Mouse (Mus musculus): Measurements from ENCODE around the gene Tsga10. TPM values are rescaled to one million over a fixed set of nuclear protein-coding genes. Genes with fewer than 3 reads are reported as not detected.
A peak's percentile ranks its signal among the peaks of the same experiment; 100 is the strongest.

Tsga10 gene
- polyA plus RNA-seq, 1 experiment from 2014 or later, result 16.7 TPM

DNA sequence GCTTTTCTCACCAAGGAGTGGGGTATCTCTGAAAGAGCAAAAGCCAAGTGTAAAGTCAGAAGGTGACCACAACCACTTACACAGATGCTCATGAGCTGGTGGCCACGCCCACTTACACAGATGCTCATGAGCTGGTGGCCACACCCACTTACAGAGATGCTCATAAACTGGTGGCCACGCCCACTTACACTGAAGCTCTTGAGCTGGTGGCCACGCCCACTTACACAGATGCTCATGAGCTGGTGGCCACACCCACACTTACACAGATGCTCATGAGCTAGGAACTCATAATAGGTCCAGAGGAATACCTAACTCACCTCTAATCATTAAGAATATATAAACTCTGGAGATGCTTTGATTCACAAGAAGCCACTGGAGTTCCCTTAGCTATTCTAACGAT lies 18.2 kb upstream of the Tsga10 start:
- DNase-seq (ENCODE audit: low spot score) (no peak), ATAC-seq (ENCODE audit: insufficient read depth, low FRiP score, low TSS enrichment) (no peak)
- Histone ChIP-seq H3K4me2 (ENCODE audit: low read depth) (no peak overlapping the region), H3K4me3 (ENCODE audit: low read depth, low read length) (no peak overlapping the region), H3K27ac (ENCODE audit: low read depth, low read length) (no peak overlapping the region), H3K27me3 (ENCODE audit: control insufficient read depth, insufficient read depth, low read length) (no peaks in the 10 kb centered on the region), H3K9ac (ENCODE audit: low read length) (no peak overlapping the region), H3K9me3 (ENCODE audit: control insufficient read depth, low read length) (no peaks in the 10 kb centered on the region), H3K36me3 (ENCODE audit: control insufficient read depth, insufficient read depth, low read length) (peaks cover 3% of the 10 kb centered on the region; the same call in 1 of the 2 replicates), H3K4me1 (ENCODE audit: control insufficient read depth, insufficient read depth, low read length) (no peaks in the 10 kb centered on the region)
- WGBS, result 79% methylated on average over 4 of the region's 4 CpGs

DNA sequence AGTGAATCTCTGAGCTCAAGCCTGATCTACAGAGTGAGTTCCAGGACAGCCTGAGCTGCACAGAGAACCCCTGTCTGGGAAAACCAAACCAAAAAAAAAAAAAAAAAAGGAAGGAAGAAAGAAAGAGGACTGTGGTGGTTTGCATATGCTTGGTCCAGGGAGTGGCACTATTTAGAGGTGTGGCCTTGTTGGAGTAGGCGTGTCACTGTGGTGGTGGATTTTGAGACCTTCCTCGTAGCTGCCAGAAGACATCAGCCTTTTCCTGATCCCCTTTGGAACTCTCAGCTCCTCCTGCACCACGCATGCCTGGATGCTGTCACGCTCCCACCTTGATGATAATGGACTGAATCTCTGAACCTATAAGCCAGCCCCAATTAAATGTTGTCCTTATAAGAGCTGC lies 17.2 kb upstream of the Tsga10 start:
- Histone ChIP-seq H3K4me3 (ENCODE audit: low read depth, low read length) (no peak overlapping the region), H3K36me3 (ENCODE audit: control insufficient read depth, insufficient read depth, low read length) (peaks cover 3% of the 10 kb centered on the region; the same call in 1 of the 2 replicates), H3K4me2 (ENCODE audit: low read depth) (no peak overlapping the region), H3K4me1 (ENCODE audit: control insufficient read depth, insufficient read depth, low read length) (no peaks in the 10 kb centered on the region), H3K27ac (ENCODE audit: low read depth, low read length) (no peak overlapping the region), H3K9me3 (ENCODE audit: control insufficient read depth, low read length) (no peaks in the 10 kb centered on the region), H3K9ac (ENCODE audit: low read length) (no peak overlapping the region), H3K27me3 (ENCODE audit: control insufficient read depth, insufficient read depth, low read length) (no peaks in the 10 kb centered on the region)
- no peak for ATAC-seq (ENCODE audit: insufficient read depth, low FRiP score, low TSS enrichment)
- WGBS, result 93% methylated on average over 4 of the region's 4 CpGs
- no peak for DNase-seq (ENCODE audit: low spot score)

DNA sequence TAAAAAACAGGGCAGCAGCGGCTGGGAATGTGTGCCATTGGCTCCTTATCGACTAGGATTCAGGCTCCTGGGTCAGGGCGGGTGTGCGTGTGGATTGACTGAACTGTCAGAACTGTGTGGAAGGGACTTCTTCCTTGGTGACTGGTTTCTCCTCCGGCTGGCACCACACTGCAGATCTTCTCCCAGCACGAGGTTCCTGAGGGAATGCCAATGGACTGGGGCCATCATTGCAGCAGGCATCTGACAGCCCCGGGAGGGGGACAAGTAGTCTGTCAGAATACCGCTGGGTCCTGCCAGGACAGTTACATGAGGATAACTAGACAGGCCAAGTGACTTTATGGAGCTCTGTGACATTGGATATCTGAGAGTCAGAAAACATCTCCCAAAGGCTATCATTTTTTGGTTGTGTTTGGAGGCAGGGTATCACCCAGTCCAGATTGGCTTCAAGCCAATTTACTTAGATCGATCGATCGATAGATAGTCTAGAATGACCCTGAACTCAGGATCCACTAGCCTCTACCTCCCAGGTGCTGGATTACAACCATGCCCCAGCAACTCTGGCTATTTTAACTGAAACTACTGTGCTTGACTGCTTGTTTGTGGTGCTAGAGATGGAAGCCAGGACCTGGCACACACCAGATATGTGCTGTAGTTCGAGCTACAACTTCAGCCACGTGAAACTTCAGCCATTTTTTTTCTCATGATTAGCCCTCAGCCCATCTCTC lies 11.7 kb upstream of the Tsga10 start:
- Histone ChIP-seq H3K4me2 (ENCODE audit: low read depth) (no peak overlapping the region), H3K4me1 (ENCODE audit: control insufficient read depth, insufficient read depth, low read length) (no peaks in the 10 kb centered on the region), H3K36me3 (ENCODE audit: control insufficient read depth, insufficient read depth, low read length) (peaks cover 2% of the 10 kb centered on the region), H3K4me3 (ENCODE audit: low read depth, low read length) (no peak overlapping the region), H3K27ac (ENCODE audit: low read depth, low read length) (no peak overlapping the region), H3K27me3 (ENCODE audit: control insufficient read depth, insufficient read depth, low read length) (no peaks in the 10 kb centered on the region), H3K9me3 (ENCODE audit: control insufficient read depth, low read length) (no peaks in the 10 kb centered on the region), H3K9ac (ENCODE audit: low read length) (no peak overlapping the region)
- DNase-seq (ENCODE audit: low spot score) (no peak), ATAC-seq (ENCODE audit: insufficient read depth, low FRiP score, low TSS enrichment) (no peak)
- WGBS, result 93% methylated on average over 13 of the region's 13 CpGs

DNA sequence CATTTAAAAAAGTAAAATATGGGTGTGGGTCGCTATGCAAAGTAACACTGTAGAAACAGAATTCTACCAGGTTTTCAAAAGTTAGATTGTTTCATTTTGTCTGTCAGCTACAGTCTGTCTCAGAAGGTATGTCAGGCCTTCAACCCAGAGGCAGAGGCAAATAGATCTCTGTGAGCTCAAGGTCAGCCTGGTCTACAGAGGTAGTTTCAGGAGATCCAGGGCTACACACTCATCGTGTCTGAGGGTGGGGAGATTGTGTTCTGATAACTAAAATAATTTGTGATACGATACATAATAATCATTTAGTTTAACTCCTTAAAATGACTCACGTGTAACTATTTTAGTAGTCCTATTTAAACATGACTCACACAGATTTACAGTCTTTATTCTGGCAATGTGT lies 6.9 kb upstream of the Tsga10 start:
- Histone ChIP-seq H3K4me3 (ENCODE audit: low read depth, low read length) (no peak overlapping the region), H3K4me2 (ENCODE audit: low read depth) (no peak overlapping the region)

DNA sequence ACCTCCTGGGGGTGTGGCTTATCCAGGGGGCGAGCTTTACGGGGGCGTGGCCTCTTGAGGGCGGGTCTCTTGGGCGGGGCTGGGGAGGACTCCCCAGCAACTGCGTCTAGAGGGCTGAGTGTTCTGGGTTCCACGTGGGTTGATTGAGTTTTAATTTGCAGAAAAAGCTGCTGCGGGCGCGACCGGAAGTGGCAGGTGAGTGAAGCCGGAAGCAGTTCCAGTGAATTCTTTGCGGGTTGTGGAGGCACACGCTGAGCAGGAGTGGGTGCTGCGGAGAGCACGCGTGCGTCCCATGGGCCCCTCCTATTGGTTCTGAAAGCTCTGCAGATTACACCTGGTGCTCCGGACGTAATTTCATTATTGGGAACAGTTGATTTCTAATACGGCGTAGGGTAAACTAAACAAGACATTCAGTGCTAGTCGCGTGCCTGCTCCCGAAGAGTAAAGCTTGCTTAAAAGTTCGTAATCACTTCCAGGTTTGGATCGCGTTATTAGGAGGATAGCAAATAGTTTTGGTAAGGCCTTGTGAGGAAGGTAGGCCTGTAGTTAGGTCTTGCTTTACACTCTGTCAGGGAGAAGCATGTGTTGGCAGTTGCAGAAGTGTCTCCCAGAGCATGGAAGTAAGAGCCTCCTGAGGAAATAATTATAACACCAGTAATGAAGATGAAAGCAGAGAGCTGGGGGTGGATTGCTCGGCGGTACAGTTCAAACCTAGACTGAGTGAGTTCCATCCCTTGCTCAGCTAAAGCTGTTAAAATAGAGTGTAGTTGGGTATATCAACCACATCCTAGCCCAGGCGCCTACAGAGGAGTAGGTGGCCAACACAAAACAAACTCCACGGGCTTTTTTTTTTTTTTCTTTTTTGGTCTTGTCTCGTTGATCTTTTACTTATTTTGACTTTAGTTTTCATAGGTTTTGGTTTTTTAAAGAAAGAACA lies 6.2 kb upstream of the Tsga10 start:
- H3K4me1 ChIP-seq (ENCODE audit: control insufficient read depth, insufficient read depth, low read length), result no peaks in the 10 kb centered on the region
- H3K9ac ChIP-seq (ENCODE audit: low read length), result peak overlapping the region; percentile 54
- H3K9me3 ChIP-seq (ENCODE audit: control insufficient read depth, low read length), result no peaks in the 10 kb centered on the region
- H3K27me3 ChIP-seq (ENCODE audit: control insufficient read depth, insufficient read depth, low read length), result no peaks in the 10 kb centered on the region
- H3K27ac ChIP-seq (ENCODE audit: low read depth, low read length), result no peak overlapping the region
- ATAC-seq (ENCODE audit: insufficient read depth, low FRiP score, low TSS enrichment), result peak; percentile 83; the same call in 1 of the 2 replicates
- DNase-seq (ENCODE audit: low spot score), result peak; percentile 75
- H3K4me3 ChIP-seq (ENCODE audit: low read depth, low read length), result peak overlapping the region; percentile 49
- peak overlapping the region; percentile 49 for H3K4me2 ChIP-seq (ENCODE audit: low read depth)
- H3K36me3 ChIP-seq (ENCODE audit: control insufficient read depth, insufficient read depth, low read length), result peaks cover 2% of the 10 kb centered on the region
- 6% methylated on average over 33 of the region's 33 CpGs for WGBS

More for the DNA sequence above, 6.9 kb upstream of the Tsga10 start:
- Histone ChIP-seq H3K27ac (ENCODE audit: low read depth, low read length) (no peak overlapping the region), H3K4me1 (ENCODE audit: control insufficient read depth, insufficient read depth, low read length) (no peaks in the 10 kb centered on the region), H3K9me3 (ENCODE audit: control insufficient read depth, low read length) (no peaks in the 10 kb centered on the region), H3K27me3 (ENCODE audit: control insufficient read depth, insufficient read depth, low read length) (no peaks in the 10 kb centered on the region), H3K9ac (ENCODE audit: low read length) (no peak overlapping the region), H3K36me3 (ENCODE audit: control insufficient read depth, insufficient read depth, low read length) (peaks cover 2% of the 10 kb centered on the region)
- no peak for DNase-seq (ENCODE audit: low spot score)
- WGBS, result 91% methylated on average over 4 of the region's 4 CpGs
- ATAC-seq (ENCODE audit: insufficient read depth, low FRiP score, low TSS enrichment), result no peak

DNA sequence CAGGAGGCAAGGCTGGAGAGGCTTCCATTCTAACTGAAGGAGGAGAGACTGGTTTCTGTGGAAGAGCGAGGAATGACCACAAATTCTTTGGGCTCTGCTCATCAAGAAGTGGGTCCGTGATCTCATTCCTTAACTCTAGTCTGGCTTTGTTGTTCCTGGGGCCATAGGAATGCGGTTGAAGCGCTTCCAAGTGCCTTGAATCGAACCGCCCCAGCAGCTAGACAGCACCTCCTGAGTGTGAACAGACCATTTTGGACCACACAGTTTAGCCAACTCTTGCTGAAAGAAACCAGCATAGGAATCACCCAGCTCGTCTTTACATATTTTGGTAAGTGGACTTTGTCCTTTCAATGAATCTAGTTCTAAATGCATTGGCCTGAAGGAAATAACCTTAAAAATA lies 5.5 kb upstream of the Tsga10 start, which contains the start of gene Lipt1:
Gene Lipt1, plus strand, starts transcription at position 35 of the 400 bp plus-strand sequence.
- H3K4me2 ChIP-seq (ENCODE audit: low read depth), result peak within 1 kb of the TSS; percentile 49
- H3K9me3 ChIP-seq (ENCODE audit: control insufficient read depth, low read length), result no peaks in the 10 kb centered on the region
- ATAC-seq (ENCODE audit: insufficient read depth, low FRiP score, low TSS enrichment) (peak; percentile 49; the same call in 1 of the 2 replicates), DNase-seq (ENCODE audit: low spot score) (peak; percentile 34)
- no peaks in the 10 kb centered on the region for H3K27me3 ChIP-seq (ENCODE audit: control insufficient read depth, insufficient read depth, low read length)
- no peaks in the 10 kb centered on the region for H3K4me1 ChIP-seq (ENCODE audit: control insufficient read depth, insufficient read depth, low read length)
- no peak within 1 kb of the TSS for H3K27ac ChIP-seq (ENCODE audit: low read depth, low read length)
- H3K9ac ChIP-seq (ENCODE audit: low read length), result peak within 1 kb of the TSS; percentile 54
- H3K4me3 ChIP-seq (ENCODE audit: low read depth, low read length), result peak within 1 kb of the TSS; percentile 49
- 8% methylated on average over 7 of the region's 7 CpGs for WGBS
- H3K36me3 ChIP-seq (ENCODE audit: control insufficient read depth, insufficient read depth, low read length), result peaks cover 2% of the 10 kb centered on the region

DNA sequence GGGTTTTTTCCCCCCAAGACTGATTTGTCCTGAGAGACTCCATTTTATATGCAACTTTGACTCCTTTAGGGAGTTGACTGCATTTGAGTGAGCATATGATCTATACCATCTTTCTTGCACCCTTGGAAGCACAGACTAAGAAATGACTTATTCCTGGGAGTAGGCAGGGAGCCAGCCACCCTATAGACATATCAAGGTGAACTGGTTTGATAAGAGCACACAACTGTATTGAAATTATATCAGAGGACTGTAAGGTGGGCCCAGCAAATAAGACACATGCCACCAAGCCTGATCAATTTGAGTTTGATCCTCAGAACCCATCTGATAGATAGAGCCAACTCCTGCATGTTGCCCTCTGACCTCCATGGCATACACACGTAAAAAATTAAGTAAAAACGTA lies 3.1 kb upstream of the Tsga10 start:
- no peaks in the 10 kb centered on the region for H3K36me3 ChIP-seq (ENCODE audit: control insufficient read depth, insufficient read depth, low read length)
- no peak overlapping the region for H3K27ac ChIP-seq (ENCODE audit: low read depth, low read length)
- H3K27me3 ChIP-seq (ENCODE audit: control insufficient read depth, insufficient read depth, low read length), result no peaks in the 10 kb centered on the region
- 68% methylated on average over 2 of the region's 2 CpGs for WGBS
- H3K9me3 ChIP-seq (ENCODE audit: control insufficient read depth, low read length), result no peaks in the 10 kb centered on the region
- no peak overlapping the region for H3K4me2 ChIP-seq (ENCODE audit: low read depth)
- no peak for ATAC-seq (ENCODE audit: insufficient read depth, low FRiP score, low TSS enrichment)
- DNase-seq (ENCODE audit: low spot score), result no peak
- no peak overlapping the region for H3K4me3 ChIP-seq (ENCODE audit: low read depth, low read length)
- H3K4me1 ChIP-seq (ENCODE audit: control insufficient read depth, insufficient read depth, low read length), result no peaks in the 10 kb centered on the region
- H3K9ac ChIP-seq (ENCODE audit: low read length), result no peak overlapping the region

DNA sequence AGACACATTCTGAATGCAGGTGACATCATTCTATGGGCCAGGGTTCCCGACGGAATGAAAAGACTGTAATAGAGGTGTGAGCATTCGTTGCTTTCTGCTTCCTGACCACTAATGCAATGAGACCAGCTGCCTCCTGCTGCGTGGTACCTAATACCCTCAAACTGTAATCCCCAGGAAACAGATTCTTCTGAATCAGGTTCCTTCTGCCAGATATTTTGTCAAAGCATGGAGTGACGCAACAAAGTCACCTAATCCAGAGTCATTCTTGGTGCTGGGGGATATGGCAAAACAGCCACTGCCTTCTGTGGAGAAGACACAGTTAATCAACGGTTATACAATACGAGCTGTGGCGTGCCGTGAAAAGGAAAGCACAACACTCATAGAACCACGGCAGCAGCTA lies 2.4 kb upstream of the Tsga10 start:
- WGBS, result 61% methylated on average over 10 of the region's 10 CpGs
- H3K4me1 ChIP-seq (ENCODE audit: control insufficient read depth, insufficient read depth, low read length), result no peaks in the 10 kb centered on the region
- H3K27me3 ChIP-seq (ENCODE audit: control insufficient read depth, insufficient read depth, low read length), result no peaks in the 10 kb centered on the region
- no peak overlapping the region for H3K27ac ChIP-seq (ENCODE audit: low read depth, low read length)
- H3K9ac ChIP-seq (ENCODE audit: low read length), result no peak overlapping the region
- ATAC-seq (ENCODE audit: insufficient read depth, low FRiP score, low TSS enrichment), result no peak
- H3K36me3 ChIP-seq (ENCODE audit: control insufficient read depth, insufficient read depth, low read length), result no peaks in the 10 kb centered on the region
- H3K9me3 ChIP-seq (ENCODE audit: control insufficient read depth, low read length), result no peaks in the 10 kb centered on the region
- no peak overlapping the region for H3K4me3 ChIP-seq (ENCODE audit: low read depth, low read length)
- no peak for DNase-seq (ENCODE audit: low spot score)
- H3K4me2 ChIP-seq (ENCODE audit: low read depth), result no peak overlapping the region

All from neural tube, embryonic 11.5 days (tissue).